Mouse (Mus musculus) midbrain, embryonic 15.5 days (tissue): ENCODE data around the gene Lhfp. TPM values are rescaled to one million over a fixed set of nuclear protein-coding genes. Genes with fewer than 3 reads are reported as not detected.

Experiments used
- ATAC-seq: fragments of 200-750 bp; cut with Nextera tagmentation; replicated peaks from 2 replicates; pipeline ENCODE4 v1.8.0; 2017; ENCODE audit warnings: moderate TSS enrichment
- H3K27ac ChIP-seq: fragments of 300-500 bp; sonication (generic); 2 replicates; pipeline ENCODE4 v1.5.1; 2015; ENCODE audit warnings: mild to moderate bottlenecking, inconsistent platforms
- H3K27me3 ChIP-seq: fragments of 300-500 bp; sonication (generic); replicated peaks from 2 replicates; pipeline ENCODE4 v1.6.1; 2015; ENCODE audit warnings: inconsistent platforms
- H3K36me3 ChIP-seq: fragments of 300-500 bp; sonication (generic); replicated peaks from 2 replicates; pipeline ENCODE4 v1.6.1; 2015; ENCODE audit warnings: inconsistent platforms
- H3K4me1 ChIP-seq: fragments of 300-500 bp; sonication (generic); 2 replicates; pipeline ENCODE4 v1.6.1; 2015; ENCODE audit warnings: inconsistent platforms
- H3K4me2 ChIP-seq: fragments of 300-500 bp; sonication (generic); 2 replicates; pipeline ENCODE4 v1.6.1; 2015; ENCODE audit warnings: inconsistent platforms, mild to moderate bottlenecking, moderate library complexity
- H3K4me3 ChIP-seq: fragments of 300-500 bp; sonication (generic); 2 replicates; pipeline ENCODE4 v1.5.1; 2015; ENCODE audit warnings: mild to moderate bottlenecking, inconsistent platforms
- H3K9ac ChIP-seq: fragments of 300-500 bp; sonication (generic); 2 replicates; pipeline ENCODE4 v1.6.1; 2015; ENCODE audit warnings: mild to moderate bottlenecking, inconsistent platforms
- H3K9me3 ChIP-seq: fragments of 300-500 bp; sonication (generic); 2 replicates; pipeline ENCODE4 v1.6.1; 2016; ENCODE audit warnings: inconsistent platforms
- WGBS: fragments of 180-500 bp; shearing (Covaris S2); methylation state at CpG from one replicate; pipeline ENCODE4 v1.1.7; 2015; ENCODE audit warnings: mixed read lengths; 5-methylcytosine and 5-hydroxymethylcytosine counted together
- polyA plus RNA-seq: library from polyadenylated mRNA; unstranded; fragments of >200 nt; fragmentation: Nextera tagmentation; extraction: Ambion mirVana; gene quantifications from 2 replicates; pipeline ENCODE4 v1.2.1, GENCODE M21; 2015

The Lhfp gene
- polyA plus RNA-seq, result 64.8 and 65.0 TPM in 2 replicates

DNA sequence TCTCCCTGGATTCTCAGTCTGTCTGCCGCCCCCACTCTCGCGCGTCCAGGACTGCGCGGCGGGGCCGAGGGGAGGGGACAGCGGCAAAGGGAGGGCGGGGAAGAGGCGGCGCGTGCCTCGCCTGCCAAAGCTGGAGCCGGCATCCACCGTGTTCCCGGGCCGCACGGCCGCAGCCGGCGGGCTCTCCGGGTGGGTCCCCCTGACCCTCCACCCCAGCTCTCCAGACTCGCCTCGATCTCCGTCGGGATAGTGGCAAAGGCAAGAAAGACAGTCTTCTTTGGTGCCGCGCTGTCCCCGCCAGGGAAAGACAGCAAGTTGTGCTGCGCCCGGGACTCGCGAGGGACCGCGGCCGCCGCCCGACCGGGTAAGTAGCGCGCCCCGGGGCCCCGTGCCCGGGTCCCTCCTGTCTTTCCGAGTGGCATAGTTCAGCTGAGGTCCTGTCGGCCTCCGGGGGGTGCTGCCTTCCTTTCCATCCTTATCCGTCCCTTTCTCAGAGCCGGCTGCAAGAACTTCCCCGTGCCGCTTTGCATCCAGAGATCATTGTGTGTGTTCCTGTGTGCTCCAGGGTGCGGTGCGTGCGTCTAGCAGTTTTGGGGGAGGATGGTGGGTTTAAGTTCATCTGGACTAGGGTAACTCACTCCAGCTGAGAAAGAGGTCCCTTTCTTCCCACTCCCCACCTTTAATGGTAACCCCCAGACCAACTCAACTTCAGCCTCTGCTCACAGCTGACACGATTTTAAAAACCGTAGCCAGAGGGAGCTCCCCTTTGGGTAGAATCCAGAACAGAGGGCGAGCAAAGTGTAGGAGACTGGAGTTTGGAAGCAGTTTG is at the start of gene Lhfp:
TSS of gene Lhfp (plus strand) at position 118 of the 829 bp plus-strand sequence.
- ATAC-seq, result peak; percentile 92
- under 1% methylated on average over 56 of the region's 58 CpGs for whole genome bisulfite sequencing

GRCm38 (mm10) chr3:52993296-52993695 is 48.0 kb upstream of the Lhfp start:
- no peaks in the 10 kb centered on the region for H3K4me1 ChIP-seq
- H3K4me2 ChIP-seq, result no peak overlapping the region
- no peak for ATAC-seq
- 89% methylated on average over 10 of the region's 10 CpGs for WGBS
- no peak overlapping the region for H3K4me3 ChIP-seq
- no peaks in the 10 kb centered on the region for H3K9me3 ChIP-seq
- peaks cover 56% of the 10 kb centered on the region for H3K36me3 ChIP-seq
- H3K27me3 ChIP-seq, result no peaks in the 10 kb centered on the region
- no peak overlapping the region for H3K9ac ChIP-seq
- no peak overlapping the region for H3K27ac ChIP-seq

More for the DNA sequence above, at the start of gene Lhfp:
- Histone ChIP-seq H3K27me3 (0 out of 2 replicates have a peak, but pooled peaks cover 5% of the 10 kb centered on the region), H3K9ac (peak within 1 kb of the TSS; percentile 74), H3K27ac (peak within 1 kb of the TSS; percentile 74), H3K36me3 (no peaks in the 10 kb centered on the region), H3K4me3 (peak within 1 kb of the TSS; percentile 85), H3K9me3 (no peaks in the 10 kb centered on the region), H3K4me2 (peak within 1 kb of the TSS; percentile 96), H3K4me1 (peaks cover 25% of the 10 kb centered on the region)

DNA sequence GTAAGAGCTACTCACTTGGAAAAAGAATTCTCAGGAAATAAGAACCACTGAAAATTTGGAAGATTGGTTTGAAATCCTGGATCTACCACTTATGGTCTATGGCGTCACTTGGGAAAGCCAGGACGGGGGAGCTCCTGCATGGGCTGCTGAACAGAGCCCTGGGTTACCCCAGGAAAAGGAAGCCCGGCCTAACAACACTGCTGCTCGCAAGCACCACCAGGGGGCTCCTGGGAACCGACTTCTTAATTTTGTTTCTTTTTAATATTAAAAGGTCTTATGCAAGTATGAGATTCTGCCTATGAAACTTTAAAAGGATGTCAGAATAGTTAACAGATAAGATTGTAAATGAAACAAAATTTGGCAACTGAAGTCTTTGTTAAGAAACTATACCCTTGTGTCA is 46.7 kb upstream of the Lhfp start:
- no peaks in the 10 kb centered on the region for H3K9me3 ChIP-seq
- 69% methylated on average over 5 of the region's 5 CpGs for WGBS
- ATAC-seq, result no peak
- no peaks in the 10 kb centered on the region for H3K27me3 ChIP-seq
- no peaks in the 10 kb centered on the region for H3K4me1 ChIP-seq
- no peak overlapping the region for H3K4me3 ChIP-seq
- H3K36me3 ChIP-seq, result peaks cover 49% of the 10 kb centered on the region
- H3K27ac ChIP-seq, result no peak overlapping the region
- H3K4me2 ChIP-seq, result no peak overlapping the region
- no peak overlapping the region for H3K9ac ChIP-seq

DNA sequence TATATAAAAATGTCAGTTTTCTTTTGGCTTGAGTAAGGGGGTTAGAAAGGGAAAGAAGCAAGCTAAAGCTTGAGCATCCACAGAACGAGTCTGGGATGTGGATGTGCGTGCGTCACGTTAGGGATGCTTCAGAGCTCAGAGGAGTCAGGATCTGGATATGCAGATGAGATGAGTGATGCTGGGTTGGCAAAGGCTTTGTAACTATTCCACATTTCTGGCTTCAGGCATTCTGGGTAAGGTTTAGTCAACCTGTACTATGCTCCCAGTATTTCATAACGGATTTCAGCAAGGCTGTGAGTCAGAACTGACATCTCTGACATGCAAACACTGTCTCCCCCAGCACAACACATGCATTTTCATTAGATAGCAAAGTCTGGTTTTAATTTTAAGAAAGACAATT is 44.7 kb upstream of the Lhfp start:
- 93% methylated on average over 5 of the region's 5 CpGs for WGBS
- Histone ChIP-seq H3K9ac (no peak overlapping the region), H3K4me2 (no peak overlapping the region), H3K36me3 (peaks cover 48% of the 10 kb centered on the region), H3K9me3 (no peaks in the 10 kb centered on the region), H3K4me1 (no peaks in the 10 kb centered on the region), H3K27me3 (no peaks in the 10 kb centered on the region), H3K27ac (no peak overlapping the region), H3K4me3 (no peak overlapping the region)
- ATAC-seq, result no peak

GRCm38 (mm10) chr3:52997381-52997780 is 43.9 kb upstream of the Lhfp start:
- Histone ChIP-seq H3K9ac (no peak overlapping the region), H3K4me2 (no peak overlapping the region), H3K27me3 (no peaks in the 10 kb centered on the region), H3K4me1 (no peaks in the 10 kb centered on the region), H3K36me3 (peaks cover 48% of the 10 kb centered on the region), H3K27ac (no peak overlapping the region), H3K9me3 (no peaks in the 10 kb centered on the region), H3K4me3 (no peak overlapping the region)
- no peak for ATAC-seq
- 81% methylated on average over 1 of the region's 1 CpGs for WGBS

- H3K27ac ChIP-seq, result no peak overlapping the region
- no peaks in the 10 kb centered on the region for H3K9me3 ChIP-seq
- peaks cover 43% of the 10 kb centered on the region for H3K36me3 ChIP-seq
- no peak for ATAC-seq
- H3K9ac ChIP-seq, result no peak overlapping the region
- no peak overlapping the region for H3K4me3 ChIP-seq
- whole genome bisulfite sequencing, result 86% methylated on average over 15 of the region's 15 CpGs
- no peaks in the 10 kb centered on the region for H3K27me3 ChIP-seq
- no peak overlapping the region for H3K4me2 ChIP-seq
- H3K4me1 ChIP-seq, result no peaks in the 10 kb centered on the region
Observed at GRCm38 (mm10) chr3:52999016-52999744, 42.1 kb upstream of the Lhfp start.

- Histone ChIP-seq H3K4me3 (no peak overlapping the region), H3K4me2 (no peak overlapping the region), H3K9ac (no peak overlapping the region), H3K27ac (no peak overlapping the region), H3K27me3 (no peaks in the 10 kb centered on the region), H3K4me1 (no peaks in the 10 kb centered on the region), H3K36me3 (peaks cover 42% of the 10 kb centered on the region), H3K9me3 (no peaks in the 10 kb centered on the region)
- no peak for ATAC-seq
- WGBS, result 90% methylated on average over 3 of the region's 3 CpGs
Observed at GRCm38 (mm10) chr3:52999996-53000395, 41.3 kb upstream of the Lhfp start.

DNA sequence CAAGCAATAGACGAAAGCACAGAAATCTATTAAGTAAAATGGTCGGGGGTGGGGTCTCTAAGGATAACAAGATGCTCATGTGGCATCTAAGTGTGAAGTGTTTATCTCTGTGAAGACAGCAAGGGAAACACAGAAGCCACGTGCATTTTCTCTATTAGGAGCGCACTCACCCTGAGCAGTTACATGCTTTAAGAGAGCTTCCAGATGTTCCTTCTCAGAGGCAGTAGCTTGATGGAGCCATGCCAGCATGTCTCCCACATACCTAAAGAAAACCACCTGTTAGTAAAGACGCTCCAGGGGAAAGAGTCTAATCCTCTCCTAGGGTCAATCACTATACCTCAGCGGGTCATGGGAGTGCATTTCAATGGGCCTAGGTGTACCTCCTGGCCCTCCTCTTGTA is 39.3 kb upstream of the Lhfp start:
- Histone ChIP-seq H3K4me2 (no peak overlapping the region), H3K9me3 (no peaks in the 10 kb centered on the region), H3K4me3 (no peak overlapping the region), H3K36me3 (peaks cover 40% of the 10 kb centered on the region), H3K9ac (no peak overlapping the region), H3K27me3 (no peaks in the 10 kb centered on the region), H3K4me1 (no peaks in the 10 kb centered on the region), H3K27ac (no peak overlapping the region)
- 78% methylated on average over 6 of the region's 6 CpGs for WGBS
- ATAC-seq, result no peak

GRCm38 (mm10) chr3:53004406-53005114 is 36.8 kb upstream of the Lhfp start:
- Histone ChIP-seq H3K36me3 (peaks cover 45% of the 10 kb centered on the region), H3K4me2 (no peak overlapping the region), H3K9me3 (no peaks in the 10 kb centered on the region), H3K4me1 (no peaks in the 10 kb centered on the region), H3K27me3 (no peaks in the 10 kb centered on the region), H3K27ac (no peak overlapping the region), H3K4me3 (no peak overlapping the region), H3K9ac (no peak overlapping the region)
- WGBS, result 69% methylated on average over 2 of the region's 2 CpGs
- peak; percentile 72 for ATAC-seq

DNA sequence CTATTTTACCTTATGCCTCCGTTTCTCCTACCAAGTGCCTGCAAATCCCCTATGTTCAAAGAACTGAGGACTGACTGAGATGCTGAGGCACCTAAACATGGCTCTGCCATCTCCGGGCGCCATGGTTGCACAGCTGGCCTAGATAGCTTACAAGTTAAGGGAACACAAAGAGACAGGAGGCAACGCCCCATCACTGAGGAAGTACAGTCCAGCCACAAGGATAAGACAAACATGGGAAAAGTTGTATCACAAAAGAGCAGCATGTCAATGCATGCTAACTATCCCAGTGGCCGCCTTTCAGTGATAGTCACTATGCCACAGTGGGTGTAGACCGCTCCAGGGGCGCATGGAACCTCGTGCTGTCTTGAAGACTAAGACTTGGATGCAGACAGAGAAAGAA is 33.9 kb upstream of the Lhfp start:
- Histone ChIP-seq H3K36me3 (peaks cover 39% of the 10 kb centered on the region), H3K27ac (no peak overlapping the region), H3K9me3 (no peaks in the 10 kb centered on the region), H3K4me2 (no peak overlapping the region), H3K27me3 (no peaks in the 10 kb centered on the region), H3K4me3 (no peak overlapping the region), H3K9ac (no peak overlapping the region), H3K4me1 (no peaks in the 10 kb centered on the region)
- 94% methylated on average over 8 of the region's 8 CpGs for WGBS
- no peak for ATAC-seq

DNA sequence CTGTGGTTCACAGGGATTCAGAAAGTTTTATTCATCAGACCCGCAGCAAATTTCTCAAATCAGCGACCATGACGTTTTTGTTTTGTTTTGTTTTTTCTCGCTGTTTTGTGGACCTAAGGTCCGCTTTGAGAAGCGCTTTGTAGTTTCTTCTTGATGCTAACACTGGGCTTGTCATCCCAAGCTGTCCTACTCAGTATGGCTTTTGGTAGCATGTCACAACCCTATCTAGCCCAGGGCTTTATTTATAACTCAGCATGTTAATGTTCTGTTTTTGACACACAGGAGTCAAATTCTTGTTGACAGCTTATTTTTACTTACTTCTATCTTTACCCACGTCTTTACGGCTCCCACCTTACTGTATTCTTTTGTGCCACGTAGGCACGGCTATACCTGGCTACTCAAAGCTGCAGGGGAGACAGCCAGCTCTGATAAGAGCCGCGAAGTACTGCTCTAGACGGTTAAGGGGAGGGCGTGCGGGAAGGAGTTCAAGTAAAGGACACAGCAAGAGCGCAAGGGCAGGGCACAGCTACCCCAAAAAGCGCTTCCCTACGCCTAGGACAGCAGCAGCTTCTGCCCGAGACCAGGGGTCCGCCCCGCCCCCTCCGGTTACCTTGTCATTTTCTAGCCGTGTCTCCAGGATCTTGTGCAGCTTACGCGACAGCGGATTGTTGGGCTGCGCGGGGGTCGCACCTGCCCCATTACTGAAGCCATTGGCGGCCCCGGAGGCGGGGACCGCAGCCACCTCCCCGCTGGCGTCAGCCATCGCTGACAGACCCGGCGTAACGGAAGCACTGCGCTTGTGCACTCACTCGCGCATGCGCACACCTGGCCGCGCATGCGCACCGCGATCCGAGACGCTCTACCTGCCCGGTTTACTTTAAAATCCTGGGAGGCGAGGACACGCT is 24.6 kb upstream of the Lhfp start, which contains the start of gene Cog6:
TSS of gene Cog6 (minus strand) at position 802 of the 905 bp plus-strand sequence.
- ATAC-seq, result peak; percentile 94
- H3K4me3 ChIP-seq, result peak within 1 kb of the TSS; percentile 94
- peak within 1 kb of the TSS; percentile 84 for H3K27ac ChIP-seq
- H3K36me3 ChIP-seq, result peaks cover 10% of the 10 kb centered on the region; the same call in 1 of the 2 replicates
- peaks cover 10% of the 10 kb centered on the region for H3K4me1 ChIP-seq
- 5% methylated on average over 53 of the region's 53 CpGs for WGBS
- no peaks in the 10 kb centered on the region for H3K9me3 ChIP-seq
- peak within 1 kb of the TSS; percentile 57 for H3K4me2 ChIP-seq
- no peaks in the 10 kb centered on the region for H3K27me3 ChIP-seq
- H3K9ac ChIP-seq, result peak within 1 kb of the TSS; percentile 85
